Mouse (Mus musculus): Measurements from ENCODE around the gene Zfp800. TPM values are rescaled to one million over a fixed set of nuclear protein-coding genes. Genes with fewer than 3 reads are reported as not detected.

Gene Zfp800
- polyA plus RNA-seq, 1 experiment from 2014 or later, result 12.7 TPM

- no peak overlapping the region for H3K27ac ChIP-seq (ENCODE audit: low read length)
- H3K4me3 ChIP-seq (ENCODE audit: low read length), result no peak overlapping the region
- H3K36me3 ChIP-seq (ENCODE audit: control insufficient read depth, insufficient read depth), result no peaks in the 10 kb centered on the region
- no peak overlapping the region for H3K4me2 ChIP-seq (ENCODE audit: low read depth, low read length)
- no peak overlapping the region for H3K9ac ChIP-seq (ENCODE audit: low read length)
- H3K9me3 ChIP-seq (replicated peaks; ENCODE audit: control insufficient read depth, low read length), result no peaks in the 10 kb centered on the region
- H3K27me3 ChIP-seq (ENCODE audit: control insufficient read depth, insufficient read depth, low read length), result no peaks in the 10 kb centered on the region
- no peaks in the 10 kb centered on the region for H3K4me1 ChIP-seq (ENCODE audit: control insufficient read depth, insufficient read depth, low read length)
- no peak for ATAC-seq (replicated peaks; ENCODE audit: extremely low read depth, insufficient read depth, low FRiP score)
- WGBS, result 73% methylated on average over 2 of the region's 2 CpGs
Measured at GRCm38 (mm10) chr6:28306702-28307101, 91.1 kb downstream of the Zfp800 start.

DNA sequence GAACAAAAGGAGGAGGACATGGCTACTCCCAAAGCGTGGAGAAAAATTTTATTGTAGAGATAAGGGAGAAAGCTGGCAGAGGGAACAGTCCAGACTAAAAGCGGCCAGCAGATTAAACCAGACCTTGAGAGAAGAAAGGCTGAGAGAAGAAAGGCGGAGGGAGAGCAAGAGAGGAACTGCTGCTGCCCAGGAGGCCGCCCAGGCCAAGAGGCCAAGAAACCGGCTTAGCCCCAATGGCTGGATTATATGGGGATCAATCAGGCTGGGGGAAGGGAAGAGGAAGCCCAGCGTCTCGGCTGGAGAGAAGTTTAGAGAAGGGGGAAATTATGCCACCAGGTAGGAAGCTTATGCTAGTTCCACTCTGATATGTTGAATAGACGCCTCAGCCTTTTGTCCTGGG, 101.5 kb downstream of the Zfp800 start:
- no peaks in the 10 kb centered on the region for H3K27me3 ChIP-seq (ENCODE audit: control insufficient read depth, insufficient read depth, low read length)
- H3K9me3 ChIP-seq (replicated peaks; ENCODE audit: control insufficient read depth, low read length), result no peaks in the 10 kb centered on the region
- H3K4me1 ChIP-seq (ENCODE audit: control insufficient read depth, insufficient read depth, low read length), result no peaks in the 10 kb centered on the region
- no peaks in the 10 kb centered on the region for H3K36me3 ChIP-seq (ENCODE audit: control insufficient read depth, insufficient read depth)
- H3K27ac ChIP-seq (ENCODE audit: low read length), result no peak overlapping the region
- H3K4me2 ChIP-seq (ENCODE audit: low read depth, low read length), result no peak overlapping the region
- ATAC-seq (replicated peaks; ENCODE audit: extremely low read depth, insufficient read depth, low FRiP score), result no peak
- 18% methylated on average over 8 of the region's 8 CpGs for WGBS
- no peak overlapping the region for H3K4me3 ChIP-seq (ENCODE audit: low read length)
- H3K9ac ChIP-seq (ENCODE audit: low read length), result no peak overlapping the region

DNA sequence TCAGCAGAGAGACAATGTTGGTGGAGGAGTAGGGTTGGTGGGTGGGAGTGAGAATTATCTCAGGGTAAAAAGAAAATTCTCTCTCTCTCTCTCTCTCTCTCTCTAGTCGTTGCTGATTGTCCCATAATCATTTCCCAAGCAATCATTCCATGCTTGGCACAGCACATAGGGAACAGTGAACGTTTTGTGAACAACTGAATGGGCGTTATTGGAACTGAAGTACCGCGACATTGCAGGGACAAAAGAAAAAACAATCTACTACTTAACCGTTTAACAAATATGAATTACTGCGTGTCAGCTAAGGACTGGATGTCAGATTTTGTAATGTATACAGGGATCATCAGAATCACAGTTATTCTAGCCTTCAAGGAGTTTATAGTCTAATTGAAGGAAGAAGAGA, 102.2 kb downstream of the Zfp800 start:
- H3K4me2 ChIP-seq (ENCODE audit: low read depth, low read length), result no peak overlapping the region
- no peaks in the 10 kb centered on the region for H3K27me3 ChIP-seq (ENCODE audit: control insufficient read depth, insufficient read depth, low read length)
- H3K27ac ChIP-seq (ENCODE audit: low read length), result no peak overlapping the region
- no peak for ATAC-seq (replicated peaks; ENCODE audit: extremely low read depth, insufficient read depth, low FRiP score)
- no peaks in the 10 kb centered on the region for H3K9me3 ChIP-seq (replicated peaks; ENCODE audit: control insufficient read depth, low read length)
- no peaks in the 10 kb centered on the region for H3K4me1 ChIP-seq (ENCODE audit: control insufficient read depth, insufficient read depth, low read length)
- no peaks in the 10 kb centered on the region for H3K36me3 ChIP-seq (ENCODE audit: control insufficient read depth, insufficient read depth)
- WGBS, result 68% methylated on average over 7 of the region's 7 CpGs
- no peak overlapping the region for H3K4me3 ChIP-seq (ENCODE audit: low read length)
- H3K9ac ChIP-seq (ENCODE audit: low read length), result no peak overlapping the region

- no peak for ATAC-seq (replicated peaks; ENCODE audit: extremely low read depth, insufficient read depth, low FRiP score)
- no peaks in the 10 kb centered on the region for H3K4me1 ChIP-seq (ENCODE audit: control insufficient read depth, insufficient read depth, low read length)
- no peak overlapping the region for H3K4me2 ChIP-seq (ENCODE audit: low read depth, low read length)
- WGBS, result 62% methylated on average over 6 of the region's 6 CpGs
- no peak overlapping the region for H3K27ac ChIP-seq (ENCODE audit: low read length)
- H3K9ac ChIP-seq (ENCODE audit: low read length), result no peak overlapping the region
- no peaks in the 10 kb centered on the region for H3K9me3 ChIP-seq (replicated peaks; ENCODE audit: control insufficient read depth, low read length)
- H3K27me3 ChIP-seq (ENCODE audit: control insufficient read depth, insufficient read depth, low read length), result no peaks in the 10 kb centered on the region
- no peaks in the 10 kb centered on the region for H3K36me3 ChIP-seq (ENCODE audit: control insufficient read depth, insufficient read depth)
- H3K4me3 ChIP-seq (ENCODE audit: low read length), result no peak overlapping the region
Measured at GRCm38 (mm10) chr6:28292810-28293209, 105.0 kb downstream of the Zfp800 start.

DNA sequence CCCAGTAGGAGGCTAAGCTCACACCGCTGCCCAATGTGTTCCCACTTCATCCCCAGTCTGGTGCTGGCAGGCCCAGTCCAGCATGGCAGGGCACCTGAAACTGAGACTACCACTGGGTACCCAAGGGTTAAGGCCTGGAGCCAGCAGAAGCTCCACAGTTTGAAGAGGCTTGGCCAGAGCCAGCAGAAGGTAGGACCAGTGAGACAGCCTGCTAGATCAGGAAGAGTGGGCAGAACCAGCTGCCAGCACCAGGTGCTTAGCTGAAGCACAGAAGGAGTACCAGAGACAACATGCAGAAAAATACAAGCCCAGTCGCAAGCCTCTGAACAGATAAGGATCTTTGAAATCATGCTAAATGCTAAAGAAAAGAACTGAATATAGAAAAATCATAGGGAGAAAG, 117.9 kb downstream of the Zfp800 start:
- peaks cover 5% of the 10 kb centered on the region for H3K9me3 ChIP-seq (replicated peaks; ENCODE audit: control insufficient read depth, low read length)
- no peak overlapping the region for H3K9ac ChIP-seq (ENCODE audit: low read length)
- H3K4me1 ChIP-seq (ENCODE audit: control insufficient read depth, insufficient read depth, low read length), result no peaks in the 10 kb centered on the region
- no peaks in the 10 kb centered on the region for H3K36me3 ChIP-seq (ENCODE audit: control insufficient read depth, insufficient read depth)
- H3K4me3 ChIP-seq (ENCODE audit: low read length), result no peak overlapping the region
- H3K27me3 ChIP-seq (ENCODE audit: control insufficient read depth, insufficient read depth, low read length), result no peaks in the 10 kb centered on the region
- ATAC-seq (replicated peaks; ENCODE audit: extremely low read depth, insufficient read depth, low FRiP score), result no peak
- no peak overlapping the region for H3K4me2 ChIP-seq (ENCODE audit: low read depth, low read length)
- no peak overlapping the region for H3K27ac ChIP-seq (ENCODE audit: low read length)
- 56% methylated on average over 2 of the region's 2 CpGs for WGBS

GRCm38 (mm10) chr6:28262198-28262621, 135.6 kb downstream of the Zfp800 start:
- no peaks in the 10 kb centered on the region for H3K27me3 ChIP-seq (ENCODE audit: control insufficient read depth, insufficient read depth, low read length)
- H3K4me3 ChIP-seq (ENCODE audit: low read length), result peak overlapping the region; percentile 90
- peaks cover 4% of the 10 kb centered on the region; the same call in 1 of the 2 replicates for H3K36me3 ChIP-seq (ENCODE audit: control insufficient read depth, insufficient read depth)
- ATAC-seq (replicated peaks; ENCODE audit: extremely low read depth, insufficient read depth, low FRiP score), result peak; percentile 64
- no peaks in the 10 kb centered on the region for H3K9me3 ChIP-seq (replicated peaks; ENCODE audit: control insufficient read depth, low read length)
- H3K4me1 ChIP-seq (ENCODE audit: control insufficient read depth, insufficient read depth, low read length), result peaks cover 9% of the 10 kb centered on the region
- peak overlapping the region; percentile 97 for H3K4me2 ChIP-seq (ENCODE audit: low read depth, low read length)
- WGBS, result 1% methylated on average over 28 of the region's 29 CpGs
- H3K27ac ChIP-seq (ENCODE audit: low read length), result peak overlapping the region; percentile 90
- H3K9ac ChIP-seq (ENCODE audit: low read length), result peak overlapping the region; percentile 89

- peaks cover 4% of the 10 kb centered on the region; the same call in 1 of the 2 replicates for H3K36me3 ChIP-seq (ENCODE audit: control insufficient read depth, insufficient read depth)
- H3K27me3 ChIP-seq (ENCODE audit: control insufficient read depth, insufficient read depth, low read length), result no peaks in the 10 kb centered on the region
- H3K9me3 ChIP-seq (replicated peaks; ENCODE audit: control insufficient read depth, low read length), result no peaks in the 10 kb centered on the region
- ATAC-seq (replicated peaks; ENCODE audit: extremely low read depth, insufficient read depth, low FRiP score), result peak; percentile 97
- peaks cover 9% of the 10 kb centered on the region for H3K4me1 ChIP-seq (ENCODE audit: control insufficient read depth, insufficient read depth, low read length)
- WGBS, result under 1% methylated on average over 127 of the region's 131 CpGs
- H3K9ac ChIP-seq (ENCODE audit: low read length), result peak overlapping the region; percentile 89
- peak overlapping the region; percentile 90 for H3K27ac ChIP-seq (ENCODE audit: low read length)
- peak overlapping the region; percentile 97 for H3K4me2 ChIP-seq (ENCODE audit: low read depth, low read length)
- peak overlapping the region; percentile 90 for H3K4me3 ChIP-seq (ENCODE audit: low read length)
Measured at GRCm38 (mm10) chr6:28261307-28262197, 136.3 kb downstream of the Zfp800 start.

- H3K4me2 ChIP-seq (ENCODE audit: low read depth, low read length), result peak overlapping the region; percentile 97
- peaks cover 4% of the 10 kb centered on the region; the same call in 1 of the 2 replicates for H3K36me3 ChIP-seq (ENCODE audit: control insufficient read depth, insufficient read depth)
- peaks cover 9% of the 10 kb centered on the region for H3K4me1 ChIP-seq (ENCODE audit: control insufficient read depth, insufficient read depth, low read length)
- peak overlapping the region; percentile 90 for H3K27ac ChIP-seq (ENCODE audit: low read length)
- peak; percentile 28 for ATAC-seq (replicated peaks; ENCODE audit: extremely low read depth, insufficient read depth, low FRiP score)
- 3% methylated on average over 64 of the region's 64 CpGs for WGBS
- peak overlapping the region; percentile 90 for H3K4me3 ChIP-seq (ENCODE audit: low read length)
- H3K27me3 ChIP-seq (ENCODE audit: control insufficient read depth, insufficient read depth, low read length), result no peaks in the 10 kb centered on the region
- H3K9ac ChIP-seq (ENCODE audit: low read length), result peak overlapping the region; percentile 89
- no peaks in the 10 kb centered on the region for H3K9me3 ChIP-seq (replicated peaks; ENCODE audit: control insufficient read depth, low read length)
Measured at GRCm38 (mm10) chr6:28260425-28261191, 137.2 kb downstream of the Zfp800 start.

DNA sequence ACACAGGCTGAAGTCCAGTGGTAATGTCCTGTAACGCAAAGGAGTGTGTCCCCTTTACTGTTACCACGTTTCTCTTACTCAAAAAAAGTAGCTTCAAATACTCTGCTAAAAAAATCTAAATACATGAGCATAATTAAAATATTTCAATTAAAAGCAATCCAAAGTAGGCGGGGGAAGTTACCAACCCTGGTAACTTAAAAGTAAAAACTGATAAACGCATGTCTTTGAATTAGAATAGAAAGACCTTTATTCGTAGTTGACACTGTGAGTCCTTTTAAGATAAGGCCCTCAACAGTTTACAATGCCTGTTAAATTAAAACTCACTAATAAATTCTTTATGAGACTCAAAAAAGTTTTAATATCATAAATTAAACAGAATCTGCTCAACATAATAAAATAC, 138.1 kb downstream of the Zfp800 start:
- Histone ChIP-seq H3K27ac (ENCODE audit: low read length) (no peak overlapping the region), H3K9me3 (replicated peaks; ENCODE audit: control insufficient read depth, low read length) (no peaks in the 10 kb centered on the region), H3K27me3 (ENCODE audit: control insufficient read depth, insufficient read depth, low read length) (no peaks in the 10 kb centered on the region), H3K4me3 (ENCODE audit: low read length) (no peak overlapping the region), H3K9ac (ENCODE audit: low read length) (no peak overlapping the region), H3K36me3 (ENCODE audit: control insufficient read depth, insufficient read depth) (peaks cover 4% of the 10 kb centered on the region; the same call in 1 of the 2 replicates), H3K4me1 (ENCODE audit: control insufficient read depth, insufficient read depth, low read length) (peaks cover 9% of the 10 kb centered on the region), H3K4me2 (ENCODE audit: low read depth, low read length) (no peak overlapping the region)
- no peak for ATAC-seq (replicated peaks; ENCODE audit: extremely low read depth, insufficient read depth, low FRiP score)
- 92% methylated on average over 5 of the region's 5 CpGs for WGBS

Data from heart, embryonic 16.5 days (tissue).